Mouse (Mus musculus) olfactory bulb, adult 2 months (tissue): Measurements from ENCODE around the gene P4ha3. TPM values are rescaled to one million over a fixed set of nuclear protein-coding genes. Genes with fewer than 3 reads are reported as not detected.

Experiments used
- H3K27ac ChIP-seq: fragments of 200-500 bp; 2 replicates; pipeline ENCODE4 v1.5.1; 2012; ENCODE audit warnings: low read depth, low read length; ENCODE audit not compliant: insufficient read depth
- H3K4me1 ChIP-seq: fragments of 200-500 bp; 2 replicates; pipeline ENCODE4 v1.6.1; 2012; ENCODE audit warnings: low read length; ENCODE audit not compliant: control insufficient read depth, insufficient read depth
- H3K4me3 ChIP-seq: fragments of 200-500 bp; 2 replicates; pipeline ENCODE4 v1.5.1; 2012; ENCODE audit warnings: mild to moderate bottlenecking, low read depth, low read length, moderate library complexity; ENCODE audit not compliant: insufficient read depth
- CTCF ChIP-seq: fragments of 200-500 bp; IDR thresholded peaks from 2 replicates; pipeline ENCODE4 v1.5.1; 2012; ENCODE audit warnings: low read depth, mild to moderate bottlenecking, low read length, moderate library complexity; ENCODE audit not compliant: insufficient read depth
- POLR2A ChIP-seq: fragments of 200-500 bp; IDR thresholded peaks from 2 replicates; pipeline ENCODE4 v1.6.1; 2012; ENCODE audit warnings: mild to moderate bottlenecking, low read depth, low read length, moderate library complexity; ENCODE audit not compliant: insufficient read depth
- WGBS: fragments of 180-500 bp; shearing (Covaris S2); methylation state at CpG from one replicate; pipeline ENCODE4 v1.1.7; 2018; 5-methylcytosine and 5-hydroxymethylcytosine counted together
- polyA plus RNA-seq: library from polyadenylated mRNA; stranded (reverse); fragments of >200 nt; gene quantifications from 2 replicates; pipeline ENCODE4 v1.2.4, GENCODE M21; 2012; ENCODE audit warnings: low replicate concordance; ENCODE audit not compliant: missing spikeins, insufficient read depth, insufficient read length

P4ha3 gene
- polyA plus RNA-seq, 1 experiment: not detected

DNA sequence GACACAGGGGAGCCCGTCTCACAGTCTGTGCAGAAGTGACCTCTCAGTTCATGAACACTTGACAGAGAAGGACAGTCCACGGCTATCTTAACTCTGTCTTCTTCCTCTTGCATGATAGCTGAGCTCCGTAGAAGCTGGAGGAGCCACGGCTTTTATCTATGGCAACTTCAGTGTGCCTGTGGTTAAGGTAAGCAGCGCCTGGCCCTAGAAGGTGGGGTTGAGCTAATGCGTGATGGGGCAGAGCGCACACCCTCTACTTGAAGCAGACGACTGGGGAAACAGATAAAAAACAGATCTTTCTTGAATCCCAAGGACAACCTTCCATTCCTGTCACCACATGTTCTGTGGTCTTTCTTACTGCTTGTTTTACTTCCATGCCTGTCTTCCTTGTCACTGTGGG, 31.6 kb downstream of the P4ha3 start:
- 96% methylated on average over 8 of the region's 8 CpGs for WGBS
- Histone ChIP-seq H3K4me1 (peaks cover 6% of the 10 kb centered on the region), H3K4me3 (no peak overlapping the region), H3K27ac (no peak overlapping the region)
- no peak for TF ChIP-seq POLR2A
- no peak for TF ChIP-seq CTCF

DNA sequence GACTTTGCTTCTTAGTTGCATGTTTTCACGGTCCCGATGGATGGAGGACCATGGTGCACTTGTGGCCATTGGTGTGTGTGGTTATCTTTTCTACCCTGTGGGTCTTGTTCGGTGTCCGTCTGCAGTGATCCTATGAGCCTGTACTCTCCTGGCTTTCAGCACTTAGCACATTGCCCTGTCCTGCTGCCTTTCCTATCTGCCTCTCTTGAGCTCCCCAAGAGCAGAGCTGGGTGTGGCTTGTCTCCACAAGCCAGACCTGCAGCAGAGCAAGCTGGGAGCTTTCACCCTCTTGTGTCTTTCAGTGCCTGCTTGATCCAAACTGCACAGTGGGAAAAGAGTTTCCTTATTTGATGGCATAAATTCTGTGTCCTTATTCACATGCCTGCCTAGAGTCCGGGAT, 32.2 kb downstream of the P4ha3 start:
- Histone ChIP-seq H3K4me3 (no peak overlapping the region), H3K4me1 (peaks cover 6% of the 10 kb centered on the region), H3K27ac (no peak overlapping the region)
- TF ChIP-seq CTCF (no peak), POLR2A (no peak)
- WGBS: 98% methylated on average over 5 of the region's 5 CpGs

GRCm38 (mm10) chr7:100323721-100324120, 38.4 kb downstream of the P4ha3 start:
- 54% methylated on average over 3 of the region's 3 CpGs for WGBS
- H3K4me3 ChIP-seq: no peak overlapping the region
- H3K27ac ChIP-seq: no peak overlapping the region
- no peaks in the 10 kb centered on the region for H3K4me1 ChIP-seq
- TF ChIP-seq POLR2A (no peak), CTCF (no peak)

DNA sequence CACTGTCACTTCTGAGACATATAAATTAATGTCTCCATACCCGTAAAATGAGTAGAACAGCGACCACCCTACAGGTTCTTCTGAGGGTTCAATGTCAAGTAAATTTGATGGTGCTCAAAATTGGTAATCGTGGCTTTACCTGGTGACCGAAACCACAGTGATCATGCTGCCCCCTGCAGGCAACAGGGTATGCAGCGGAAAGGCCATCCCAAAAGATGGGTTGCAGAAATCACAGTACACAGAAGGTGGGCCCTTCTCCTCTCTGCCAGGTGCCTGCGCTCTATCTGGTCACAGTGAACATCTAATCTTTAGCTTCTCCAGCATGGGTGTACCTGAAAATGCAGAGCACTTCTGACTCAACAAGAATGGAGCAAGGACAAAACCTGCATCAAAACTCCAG, 40.2 kb downstream of the P4ha3 start:
- WGBS: 70% methylated on average over 6 of the region's 6 CpGs

DNA sequence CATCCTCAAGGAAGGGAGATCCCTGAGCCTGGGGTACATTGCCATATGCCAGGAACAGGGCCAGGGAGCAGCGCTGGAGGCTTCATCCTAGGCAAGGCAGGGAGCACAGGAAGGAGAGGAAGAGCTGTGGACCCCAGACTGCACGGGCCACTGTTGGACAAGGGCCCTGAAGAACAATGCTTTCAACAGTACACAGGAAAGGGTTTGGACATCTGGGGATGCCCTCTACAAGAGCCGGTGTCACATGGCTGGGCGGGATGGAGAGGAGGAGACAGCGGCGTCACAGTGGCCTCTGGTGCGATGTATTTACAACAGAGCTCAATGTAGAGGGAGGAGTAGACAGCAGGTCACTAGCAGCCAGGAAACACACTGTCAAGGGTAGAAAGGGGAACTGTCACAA, 42.2 kb downstream of the P4ha3 start:
- H3K27ac ChIP-seq: no peak overlapping the region
- TF ChIP-seq POLR2A: no peak
- no peak for TF ChIP-seq CTCF

More for the DNA sequence above, 40.2 kb downstream of the P4ha3 start:
- Histone ChIP-seq H3K4me3 (no peak overlapping the region), H3K27ac (no peak overlapping the region), H3K4me1 (no peaks in the 10 kb centered on the region)
- no peak for TF ChIP-seq POLR2A
- TF ChIP-seq CTCF: peak; percentile 54

DNA sequence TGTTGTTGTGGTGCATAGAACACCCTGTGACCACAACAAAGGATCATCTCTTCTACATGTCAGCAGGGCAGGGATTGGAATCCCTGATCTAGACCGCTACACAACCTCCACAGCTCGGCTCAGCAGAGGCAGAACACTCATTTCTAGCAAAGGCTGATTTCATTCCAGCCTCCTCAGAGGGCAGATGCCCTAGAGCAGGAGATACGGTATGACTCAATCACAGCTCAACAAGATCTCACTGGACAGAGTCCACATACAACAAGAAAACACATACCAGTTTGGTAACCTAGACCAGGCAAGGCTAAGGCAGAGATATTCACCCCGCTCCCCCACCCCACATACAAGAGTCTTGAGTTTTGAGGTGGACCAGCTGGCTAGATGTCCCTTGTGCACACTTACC, 43.3 kb downstream of the P4ha3 start:
- Histone ChIP-seq H3K27ac (no peak overlapping the region), H3K4me3 (no peak overlapping the region), H3K4me1 (no peaks in the 10 kb centered on the region)
- WGBS: 80% methylated on average over 4 of the region's 4 CpGs
- no peak for TF ChIP-seq POLR2A
- no peak for TF ChIP-seq CTCF

More for the DNA sequence above, 42.2 kb downstream of the P4ha3 start:
- no peaks in the 10 kb centered on the region for H3K4me1 ChIP-seq
- WGBS: 86% methylated on average over 7 of the region's 7 CpGs
- no peak overlapping the region for H3K4me3 ChIP-seq

GRCm38 (mm10) chr7:100331269-100331668, 45.9 kb downstream of the P4ha3 start:
- no peaks in the 10 kb centered on the region for H3K4me1 ChIP-seq
- 97% methylated on average over 3 of the region's 3 CpGs for WGBS
- TF ChIP-seq CTCF (no peak), POLR2A (no peak)
- H3K4me3 ChIP-seq: no peak overlapping the region
- no peak overlapping the region for H3K27ac ChIP-seq

DNA sequence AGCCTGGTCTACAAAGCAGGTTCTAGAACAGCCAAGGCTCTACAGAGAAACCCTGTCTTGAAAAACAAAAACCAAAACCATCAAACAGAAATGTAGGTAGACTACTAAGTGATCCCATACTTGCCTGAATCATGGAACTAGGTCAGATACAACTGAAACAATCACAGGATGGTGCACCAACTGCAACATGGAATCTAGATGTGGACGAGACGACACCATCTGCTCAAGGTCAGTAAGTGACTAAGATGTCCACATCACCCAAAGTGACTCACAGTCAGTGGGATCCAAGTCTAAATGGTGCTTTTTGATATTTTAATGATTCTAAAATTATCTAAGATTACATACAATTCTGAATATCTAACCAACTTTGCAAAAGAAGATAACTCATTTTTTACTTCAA, 50.6 kb downstream of the P4ha3 start:
- 88% methylated on average over 2 of the region's 2 CpGs for WGBS
- no peaks in the 10 kb centered on the region for H3K4me1 ChIP-seq
- H3K4me3 ChIP-seq: no peak overlapping the region
- TF ChIP-seq POLR2A: no peak
- TF ChIP-seq CTCF: no peak
- no peak overlapping the region for H3K27ac ChIP-seq

- no peak overlapping the region for H3K4me3 ChIP-seq
- H3K4me1 ChIP-seq: no peaks in the 10 kb centered on the region
- TF ChIP-seq POLR2A: no peak
- TF ChIP-seq CTCF: no peak
- WGBS: 81% methylated on average over 4 of the region's 4 CpGs
- no peak overlapping the region for H3K27ac ChIP-seq
Measured at GRCm38 (mm10) chr7:100354984-100355383, 69.7 kb downstream of the P4ha3 start.

GRCm38 (mm10) chr7:100356324-100356723, 71.0 kb downstream of the P4ha3 start:
- TF ChIP-seq POLR2A (no peak), CTCF (no peak)
- WGBS: 86% methylated on average over 5 of the region's 5 CpGs
- no peaks in the 10 kb centered on the region for H3K4me1 ChIP-seq
- no peak overlapping the region for H3K27ac ChIP-seq
- no peak overlapping the region for H3K4me3 ChIP-seq
